Mouse (Mus musculus): Measurements from ENCODE around the gene Prm1.

Gene Prm1

DNA sequence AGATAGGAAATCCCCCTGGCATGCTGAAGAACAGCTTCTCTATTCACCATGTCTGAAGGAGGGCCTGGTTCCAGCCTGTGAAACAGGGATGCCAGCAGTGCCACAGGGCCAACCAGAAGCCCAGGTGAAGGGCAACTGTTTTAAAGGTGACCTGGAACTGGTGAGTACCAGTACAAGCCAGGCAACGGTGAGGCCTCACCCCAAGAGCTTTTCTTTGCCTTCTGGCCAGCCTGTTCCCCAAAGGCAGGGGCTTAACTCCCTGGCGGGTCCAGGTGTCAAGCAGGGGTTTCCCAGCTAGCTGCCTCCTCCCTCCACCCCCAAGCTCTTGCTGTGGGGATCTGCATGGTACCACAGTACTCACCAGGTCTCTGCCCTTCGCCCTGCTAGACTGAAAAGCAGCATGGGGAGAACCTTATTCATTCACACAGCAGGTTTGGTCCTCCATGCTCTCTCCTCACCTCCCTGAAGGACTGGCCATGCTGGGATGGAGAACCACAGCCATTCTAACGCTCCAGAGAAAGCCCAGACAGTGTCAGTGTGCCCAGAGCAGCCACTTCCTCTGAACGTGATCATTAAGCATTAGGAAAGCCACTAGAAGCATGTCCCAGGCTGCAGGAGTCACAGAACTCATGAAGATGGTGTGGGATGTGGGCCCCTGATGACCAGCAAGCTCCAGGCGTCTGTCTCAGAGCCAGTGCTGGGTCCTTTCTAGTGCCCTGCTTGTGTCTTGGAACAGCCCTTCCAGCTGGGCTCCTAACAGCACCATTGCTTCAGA is 23.1 kb downstream of the Prm1 start:
- DNase-seq (ENCODE audit: low spot score in 2 of 2): no peak

DNA sequence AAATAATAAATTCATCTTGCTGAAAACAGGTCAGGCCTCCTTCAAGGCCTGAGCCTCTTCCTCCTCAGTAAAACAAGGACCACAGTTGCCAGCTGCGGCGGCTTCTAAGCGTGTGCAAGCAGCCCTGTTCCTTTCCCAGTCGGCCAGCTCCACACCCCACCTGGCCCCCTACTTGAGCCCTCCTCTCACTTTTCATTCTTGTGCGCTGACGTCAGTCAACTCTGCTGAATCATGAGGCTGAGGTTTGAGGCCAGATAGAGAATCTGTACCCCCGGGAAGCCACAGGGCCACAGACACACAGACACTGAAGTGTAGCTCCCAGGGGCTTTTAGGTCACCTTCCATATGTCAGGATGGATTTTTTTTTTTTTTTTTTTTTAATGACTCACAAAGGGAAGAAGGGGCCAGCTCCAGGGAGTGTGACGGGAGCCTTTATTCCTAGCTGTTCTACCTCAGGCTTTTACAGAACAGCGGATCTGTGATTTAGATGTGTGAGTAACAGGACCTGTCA is 23.7 kb downstream of the Prm1 start:
- DNase-seq (ENCODE audit: low spot score in 2 of 2): no peak

DNA sequence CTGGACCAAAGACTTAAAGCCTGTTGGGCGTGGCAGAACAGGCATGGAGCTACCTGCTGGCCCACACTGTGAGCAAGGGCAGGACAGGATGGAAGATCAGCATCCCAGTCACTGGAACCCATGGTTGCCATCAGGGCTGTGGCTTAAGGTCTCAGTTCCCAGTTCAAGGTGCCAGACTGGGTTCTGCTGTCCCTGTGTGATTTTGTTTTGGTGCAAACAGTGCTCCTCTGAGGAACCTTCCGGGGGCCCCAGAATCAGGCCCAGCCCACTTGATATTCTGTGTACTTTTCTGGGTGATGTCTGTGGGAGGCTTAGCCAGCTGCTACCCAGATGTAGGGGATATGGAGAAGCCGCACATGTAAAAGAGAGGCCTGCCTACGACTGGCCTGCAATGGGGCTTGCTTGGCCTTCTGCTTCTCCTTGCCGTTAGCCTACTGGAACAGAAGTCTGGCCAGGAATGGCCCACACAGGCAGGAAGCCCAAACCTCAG is 25.0 kb downstream of the Prm1 start:
- DNase-seq (ENCODE audit: low spot score in 2 of 2): no peak

GRCm38 (mm10) chr16:10777579-10778160 is 28.0 kb downstream of the Prm1 start:
- no peak for DNase-seq (ENCODE audit: low spot score in 2 of 2)

DNA sequence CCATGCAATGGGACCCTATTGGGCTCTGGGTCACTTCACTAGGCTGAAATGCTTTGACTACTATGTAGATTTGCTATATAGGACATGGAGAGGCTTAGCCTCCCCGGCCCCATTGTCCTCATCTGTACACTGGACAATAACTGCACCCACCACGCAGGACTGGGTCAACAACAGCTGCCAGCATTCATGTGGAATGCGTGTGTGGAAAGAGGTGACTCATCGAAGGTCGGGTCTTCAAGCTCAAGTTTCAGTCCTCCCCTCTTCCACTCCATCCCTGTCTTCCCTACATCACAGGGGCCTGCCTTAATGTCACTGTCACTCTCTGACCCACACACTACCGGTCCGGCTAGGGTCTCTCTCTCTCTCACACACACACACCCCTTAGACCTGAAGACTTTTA is 29.3 kb downstream of the Prm1 start:
- DNase-seq (ENCODE audit: low spot score in 2 of 2): no peak

- no peak for DNase-seq (ENCODE audit: low spot score in 2 of 2)
These were observed 30.9 kb downstream of the Prm1 start for GRCm38 (mm10) chr16:10774726-10775125.

- no peak for DNase-seq (ENCODE audit: low spot score in 2 of 2)
These were observed 32.1 kb downstream of the Prm1 start for GRCm38 (mm10) chr16:10773543-10773942.

- no peak for DNase-seq (ENCODE audit: low spot score in 2 of 2)
These were observed 33.7 kb downstream of the Prm1 start for GRCm38 (mm10) chr16:10771769-10772510.

DNA sequence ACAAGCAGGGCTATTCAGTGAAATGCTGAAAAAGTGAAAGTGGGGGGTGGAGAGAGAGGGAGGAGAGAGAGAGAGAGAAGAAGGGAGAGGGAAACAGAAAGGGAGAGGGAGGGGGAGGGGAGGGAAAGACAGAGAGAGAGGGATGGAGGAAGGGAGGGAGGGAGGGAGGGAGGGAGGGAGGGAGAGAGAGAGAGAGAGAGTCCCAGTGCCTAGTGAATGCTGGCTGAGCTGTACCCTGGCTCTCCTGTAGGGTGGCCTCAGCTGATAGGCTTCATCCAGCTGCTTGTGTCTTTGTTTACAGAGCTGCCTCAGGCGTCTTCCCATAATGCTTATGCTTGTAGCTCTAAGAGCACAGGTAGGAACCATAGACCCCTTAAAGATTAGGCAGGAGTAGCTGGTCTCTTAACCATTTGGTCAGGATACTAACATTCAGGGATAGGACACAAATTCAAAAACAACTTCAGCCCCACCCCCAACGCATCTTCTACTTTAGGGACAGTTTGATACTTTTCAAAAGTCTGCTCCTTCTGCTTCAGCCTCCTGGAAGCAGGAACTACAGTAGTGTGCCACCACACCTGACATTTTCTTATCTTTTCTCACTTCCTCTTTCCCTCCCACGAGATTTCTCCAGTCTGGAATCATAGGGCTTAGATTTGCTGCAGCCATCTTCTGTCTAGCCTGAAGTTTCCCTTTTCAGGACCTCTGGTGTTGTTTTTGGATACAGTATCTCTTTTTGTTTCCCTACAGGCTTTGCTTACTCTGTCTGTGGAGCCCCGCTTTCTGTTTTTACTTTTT is 34.9 kb downstream of the Prm1 start:
- DNase-seq (ENCODE audit: low spot score in 2 of 2): no peak

DNA sequence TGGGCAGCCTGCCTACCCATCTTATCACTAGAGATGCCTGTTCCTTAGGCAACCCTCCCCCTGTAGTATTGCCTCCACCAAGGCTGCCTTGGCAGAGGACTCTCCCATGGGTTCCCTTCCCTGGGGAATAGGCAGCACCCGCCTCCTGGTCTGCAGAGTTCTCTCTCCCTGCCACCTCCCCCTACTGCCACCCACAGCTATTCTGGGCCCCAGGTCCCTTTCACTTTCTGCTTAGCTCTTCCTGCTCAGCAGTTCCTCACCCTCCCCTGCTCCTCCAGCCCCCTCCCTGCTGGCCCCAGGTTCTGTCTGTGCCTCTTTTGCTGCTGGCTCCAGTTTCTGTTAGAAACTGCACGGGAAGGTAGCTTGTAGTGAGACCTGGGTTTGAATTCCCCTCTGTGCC is 36.0 kb downstream of the Prm1 start:
- DNase-seq (ENCODE audit: low spot score in 2 of 2): no peak

DNA sequence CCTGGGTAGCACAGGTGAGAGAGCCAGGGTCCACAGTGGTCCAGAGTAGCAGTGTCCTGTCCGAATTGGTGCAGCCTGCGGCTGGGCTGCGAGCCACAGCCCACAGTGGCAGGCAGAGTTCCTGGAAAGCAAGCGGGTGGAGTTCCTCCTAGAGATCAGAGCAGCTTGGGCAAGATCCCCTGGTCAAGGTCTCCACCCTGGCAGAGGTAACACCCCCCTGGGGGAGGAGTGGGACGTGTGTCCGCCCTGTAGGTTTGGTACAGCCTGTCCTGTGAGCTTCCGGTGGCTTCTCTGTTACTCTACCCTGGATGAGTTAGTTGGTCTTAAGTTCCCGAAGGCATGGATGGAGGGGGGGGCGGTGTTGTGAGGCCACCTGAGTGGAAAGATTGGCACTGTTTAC is 36.8 kb downstream of the Prm1 start:
- DNase-seq (ENCODE audit: low spot score in 2 of 2): no peak

GRCm38 (mm10) chr16:10767158-10767557 is 38.5 kb downstream of the Prm1 start:
- peak in 1 of 2 experiments; percentile 53 for DNase-seq (ENCODE audit: low spot score in 2 of 2)

GRCm38 (mm10) chr16:10764323-10764722 is 41.3 kb downstream of the Prm1 start:
- no peak for DNase-seq (ENCODE audit: low spot score in 2 of 2)

DNA sequence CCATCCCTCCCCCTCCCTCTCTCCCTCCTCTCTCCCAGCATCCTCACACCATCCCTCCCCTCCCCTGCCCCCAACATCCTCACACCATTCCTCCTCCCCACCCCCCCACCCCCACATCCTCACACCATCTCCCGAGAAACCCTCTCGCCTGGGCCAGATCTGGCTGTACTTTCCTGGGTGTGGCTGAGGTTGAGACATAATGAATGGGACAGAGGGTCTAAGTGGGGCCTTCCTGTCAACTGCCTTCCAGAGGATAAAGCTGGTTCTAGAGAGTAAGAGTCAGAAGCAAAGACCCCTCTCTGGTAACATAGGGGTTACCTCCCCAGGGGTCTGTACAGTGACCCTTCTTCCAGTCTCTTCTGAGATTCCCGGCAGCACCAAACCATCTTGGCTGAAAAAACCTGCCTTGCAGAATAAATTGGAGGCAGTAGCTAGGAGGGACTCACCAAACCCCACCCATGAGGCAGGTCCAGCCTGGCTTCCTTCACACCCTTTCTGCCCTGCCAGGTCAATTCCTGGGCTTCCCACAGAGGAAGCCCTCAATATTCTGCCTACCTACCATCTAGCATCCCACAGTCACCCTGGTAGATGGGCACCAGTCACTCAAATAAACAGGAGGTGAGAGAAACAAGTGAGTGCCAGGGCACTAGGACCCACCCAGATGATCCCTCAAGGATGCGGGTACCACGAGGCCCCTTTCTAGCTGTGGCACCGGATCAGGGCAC is 41.9 kb downstream of the Prm1 start:
- no peak for DNase-seq (ENCODE audit: low spot score in 2 of 2)

DNA sequence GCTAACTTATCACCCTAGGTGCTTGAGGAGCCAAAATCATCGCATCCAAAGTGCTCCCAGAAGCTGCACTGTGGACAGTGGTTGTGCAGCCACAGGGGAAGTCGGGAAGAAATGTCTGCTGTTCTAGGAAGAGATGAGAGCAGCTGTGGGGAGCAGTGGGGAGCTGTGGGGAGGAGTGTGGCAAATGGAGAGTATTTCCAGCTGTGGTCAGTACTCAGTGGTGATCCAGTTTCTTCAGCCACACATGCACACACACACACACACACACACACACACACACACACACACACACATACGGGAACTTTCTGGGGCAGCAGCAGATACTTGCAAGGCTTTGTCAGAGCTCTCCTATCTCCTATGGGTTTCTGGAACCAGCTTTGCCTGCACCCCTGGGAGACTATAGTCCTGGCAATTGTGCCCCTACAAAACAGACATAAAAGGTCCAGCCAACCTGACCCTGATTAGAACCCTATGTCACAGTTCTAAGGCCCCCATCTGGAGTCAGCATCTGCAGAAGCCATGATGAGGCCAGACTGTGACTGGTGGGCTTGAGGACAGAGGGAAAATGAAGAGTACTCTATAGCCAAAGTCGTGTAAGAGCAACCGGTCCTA is 43.0 kb downstream of the Prm1 start:
- no peak for DNase-seq (ENCODE audit: low spot score in 2 of 2)

GRCm38 (mm10) chr16:10761182-10761581 is 44.5 kb downstream of the Prm1 start:
- DNase-seq (ENCODE audit: low spot score in 2 of 2): no peak

DNA sequence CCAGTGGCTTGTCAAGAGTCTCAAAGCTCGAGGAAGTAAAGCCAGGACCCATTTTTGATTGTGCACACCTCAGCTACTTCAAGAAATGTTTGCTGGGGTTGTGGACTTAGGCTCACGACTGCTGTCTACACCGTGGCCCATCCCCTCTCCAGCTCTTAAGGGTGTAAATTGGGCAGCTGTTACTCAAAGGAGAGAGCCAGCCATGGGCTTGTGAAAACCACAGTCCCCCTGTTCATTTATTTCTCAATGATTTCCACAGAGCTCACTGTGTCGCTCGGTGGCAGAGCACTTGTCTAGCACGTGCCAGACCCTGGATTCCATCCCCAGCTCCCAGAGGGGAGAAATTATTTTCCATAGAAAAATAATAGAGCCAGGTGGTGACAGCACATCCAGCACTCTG is 49.5 kb downstream of the Prm1 start:
- no peak for DNase-seq (ENCODE audit: low spot score in 2 of 2)

DNA sequence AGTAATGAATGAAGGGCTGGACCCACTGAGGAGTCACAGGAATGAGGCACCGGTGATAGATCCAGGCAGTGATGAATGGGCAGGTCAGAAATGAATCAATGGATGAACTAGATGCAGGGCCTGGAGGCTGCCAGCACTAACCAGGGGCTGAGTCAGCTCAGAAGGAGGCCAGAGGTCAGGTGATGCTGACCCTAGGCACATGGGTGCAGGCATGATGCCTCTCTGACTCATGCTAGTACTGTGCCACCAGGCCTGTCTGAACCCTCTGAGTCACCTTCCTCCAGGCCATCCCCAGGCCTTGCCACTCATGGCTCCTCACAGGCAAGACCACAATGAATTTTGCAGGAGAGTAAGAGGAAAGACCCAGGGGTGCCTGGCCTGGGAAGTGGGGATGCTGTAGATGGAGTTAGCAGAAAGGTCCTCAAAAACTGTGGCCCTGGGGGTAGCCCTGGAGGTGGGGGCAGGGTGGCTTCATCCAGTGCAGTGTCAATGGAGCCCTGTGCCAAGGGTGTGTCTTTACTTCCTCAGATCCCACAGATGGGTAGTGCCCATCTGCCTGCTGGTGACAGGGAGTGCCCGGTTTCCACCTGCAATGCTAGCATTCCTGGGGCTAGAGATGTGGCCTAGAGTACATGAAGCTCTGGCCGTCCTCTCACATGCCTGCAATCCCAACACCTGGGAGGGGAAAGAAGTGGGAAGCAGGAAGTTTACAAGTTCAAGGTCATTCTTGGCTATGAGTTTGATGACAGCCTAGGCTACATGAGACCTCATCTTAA is 50.9 kb downstream of the Prm1 start:
- no peak for DNase-seq (ENCODE audit: low spot score in 2 of 2)

DNA sequence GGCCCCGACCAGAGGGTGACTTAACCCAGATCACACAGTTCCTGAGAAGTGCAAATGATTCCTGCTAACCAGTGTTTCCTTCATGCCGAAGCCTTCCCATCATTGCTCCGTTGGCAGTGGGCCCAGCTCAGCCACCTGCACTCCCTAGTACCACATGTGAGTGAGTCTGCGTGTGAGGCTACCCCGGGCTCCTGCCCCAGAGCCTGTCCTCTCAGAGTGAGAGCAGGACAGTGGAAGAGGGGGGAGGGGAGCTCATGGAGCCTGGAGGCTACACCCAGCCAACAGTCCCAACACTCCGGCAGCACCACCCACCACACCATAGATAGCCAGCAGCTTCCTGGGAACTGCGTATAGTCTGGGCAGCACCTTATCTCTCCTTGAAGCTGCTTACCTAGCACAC is 55.8 kb downstream of the Prm1 start:
- DNase-seq (ENCODE audit: low spot score in 2 of 2): peak; percentile 20 to 23

DNA sequence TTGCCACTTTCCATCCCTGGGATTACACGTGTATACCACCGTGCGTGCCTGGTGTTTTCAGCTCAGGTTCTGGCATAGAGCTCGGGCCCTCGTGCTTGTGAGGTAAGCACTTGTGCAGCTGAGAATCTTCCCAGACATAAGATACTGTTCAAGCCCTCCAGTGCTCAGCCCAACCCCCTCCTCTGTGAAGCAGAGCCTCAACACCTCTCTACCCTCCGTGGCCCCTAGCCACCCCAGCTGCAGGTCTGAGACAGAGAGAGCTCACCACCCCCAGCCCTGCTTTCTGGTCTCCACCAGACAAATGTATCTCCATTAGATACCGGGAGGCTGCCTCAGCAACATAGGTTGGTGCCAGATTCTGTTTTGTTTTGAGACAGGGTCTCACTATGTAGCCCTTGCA is 56.4 kb downstream of the Prm1 start:
- no peak for DNase-seq (ENCODE audit: low spot score in 2 of 2)
